Mouse (Mus musculus): ENCODE data around the gene Scube2. TPM values are rescaled to one million over a fixed set of nuclear protein-coding genes. Genes with fewer than 3 reads are reported as not detected.
A peak's percentile ranks its signal among the peaks of the same experiment; 100 is the strongest.

Gene Scube2
- total and polyA plus RNA-seq, 3 experiments = not detected

- TF ChIP-seq CTCF (conservative IDR thresholded peaks at IDR 0.05 in 1 of 2, IDR thresholded peaks at IDR 0.05 in 1 of 2; ENCODE audit: low read depth in 2 of 2, low read length in 2 of 2) (peak in 1 of 2 experiments; percentile 13; a peak in 2 of 4 replicates), PAX5 (IDR thresholded peaks at IDR 0.05; ENCODE audit: low read length) (no peak), ELF1 (IDR thresholded peaks at IDR 0.05; ENCODE audit: low read depth, low read length) (no peak)
- in situ Hi-C loops (cut with MboI; ENCODE audit: low pct_ligation_motif_present, low pct_unique_long_range_greater_than_20kb, low sequenced_read_pairs) (loop anchor here (10.0 kb wide), 1 partner anchor 91 kb away; no protein-coding TSS in a partner anchor), dilution Hi-C loops (cut with MboI; ENCODE audit: extremely low pct_ligation_motif_present, extremely low pct_unique_long_range_greater_than_20kb, low sequenced_read_pairs) (no loop called here)
- Histone ChIP-seq H3K36me3 (replicated peaks in 1 of 2; ENCODE audit: control insufficient read depth in 1 of 2, insufficient read depth in 1 of 2, low read length in 1 of 2) (no peaks in the 10 kb centered on the region), H3K27me3 (replicated peaks) (no peaks in the 10 kb centered on the region), H3K27ac (ENCODE audit: insufficient read depth, low read depth) (no peak overlapping the region), H3K4me3 (replicated peaks in 1 of 3; ENCODE audit: low read depth in 2 of 3, low read length in 2 of 3, poor library complexity in 1 of 3) (no peak overlapping the region), H3K79me2 (replicated peaks; ENCODE audit: control insufficient read depth, extremely low read depth, insufficient read depth, poor library complexity, severe bottlenecking) (no peaks in the 10 kb centered on the region), H3K9ac (ENCODE audit: insufficient read depth, low read depth) (no peak overlapping the region), H3K4me2 (ENCODE audit: insufficient read depth, low read depth, poor library complexity, severe bottlenecking) (no peak overlapping the region), H3K9me3 (replicated peaks; ENCODE audit: low read length) (no peaks in the 10 kb centered on the region), H3K4me1 (ENCODE audit: control insufficient read depth in 1 of 2, insufficient read depth in 2 of 2) (no peaks in the 10 kb centered on the region)
- no peak for DNase-seq (ENCODE audit: extremely low read depth)
These were observed 20.8 kb upstream of the Scube2 start for GRCm38 (mm10) chr7:109886249-109886648.

GRCm38 (mm10) chr7:109882574-109882973 lies 17.1 kb upstream of the Scube2 start:
- TF ChIP-seq ZNF384 (IDR thresholded peaks at IDR 0.05; ENCODE audit: low read depth, low read length) (no peak), CTCF (conservative IDR thresholded peaks at IDR 0.05 in 1 of 2, IDR thresholded peaks at IDR 0.05 in 1 of 2; ENCODE audit: low read depth in 2 of 2, low read length in 2 of 2) (no peak), TBP (conservative IDR thresholded peaks at IDR 0.05; ENCODE audit: low read depth, low read length) (no peak), IRF4 (IDR thresholded peaks at IDR 0.05; ENCODE audit: low read depth, low read length) (no peak), CHD1 (IDR thresholded peaks at IDR 0.05; ENCODE audit: low read depth, low read length) (no peak), RAD21 (IDR thresholded peaks at IDR 0.05; ENCODE audit: low read depth, low read length) (no peak), ZC3H11A (IDR thresholded peaks at IDR 0.05; ENCODE audit: low read depth, low read length) (no peak), POLR2AphosphoS2 (IDR thresholded peaks at IDR 0.05; ENCODE audit: low read depth, low read length) (no peak), JUND (conservative IDR thresholded peaks at IDR 0.05; ENCODE audit: low read depth, low read length) (no peak), ZMIZ1 (IDR thresholded peaks at IDR 0.05; ENCODE audit: low read depth, low read length) (no peak), USF2 (conservative IDR thresholded peaks at IDR 0.05; ENCODE audit: low read depth, low read length) (no peak), MEF2A (IDR thresholded peaks at IDR 0.05; ENCODE audit: borderline replicate concordance, low read depth, low read length) (no peak), GABPA (IDR thresholded peaks at IDR 0.05; ENCODE audit: insufficient replicate concordance, low read depth, low read length) (no peak), SIN3A (IDR thresholded peaks at IDR 0.05; ENCODE audit: low read length) (no peak)
- Histone ChIP-seq H3K9ac (ENCODE audit: insufficient read depth, low read depth) (no peak overlapping the region), H3K79me2 (replicated peaks; ENCODE audit: control insufficient read depth, extremely low read depth, insufficient read depth, poor library complexity, severe bottlenecking) (no peaks in the 10 kb centered on the region), H3K27me3 (replicated peaks) (no peaks in the 10 kb centered on the region), H3K4me1 (ENCODE audit: control insufficient read depth in 1 of 2, insufficient read depth in 2 of 2) (no peaks in the 10 kb centered on the region), H3K36me3 (replicated peaks in 1 of 2; ENCODE audit: control insufficient read depth in 1 of 2, insufficient read depth in 1 of 2, low read length in 1 of 2) (no peaks in the 10 kb centered on the region), H3K27ac (ENCODE audit: insufficient read depth, low read depth) (no peak overlapping the region), H3K9me3 (replicated peaks; ENCODE audit: low read length) (no peaks in the 10 kb centered on the region), H3K4me3 (replicated peaks in 1 of 3; ENCODE audit: low read depth in 2 of 3, low read length in 2 of 3, poor library complexity in 1 of 3) (no peak overlapping the region), H3K4me2 (ENCODE audit: insufficient read depth, low read depth, poor library complexity, severe bottlenecking) (no peak overlapping the region)
- in situ Hi-C loops (cut with MboI; ENCODE audit: low pct_ligation_motif_present, low pct_unique_long_range_greater_than_20kb, low sequenced_read_pairs) (loop anchor here (10.0 kb wide), 1 partner anchor 88 kb away; no protein-coding TSS in a partner anchor), dilution Hi-C loops (cut with MboI; ENCODE audit: extremely low pct_ligation_motif_present, extremely low pct_unique_long_range_greater_than_20kb, low sequenced_read_pairs) (no loop called here)
- DNase-seq (ENCODE audit: extremely low read depth) = no peak
